9 mouse cellular contexts compared by ENCODE assay signal in genomic region chr2:168694379-168695026, GRCm38 (mm10). TPM values are rescaled to one million over a fixed set of nuclear protein-coding genes. Genes with fewer than 3 reads are reported as not detected.
DNase-seq lines count a peak whose midpoint lies in the region; ATAC-seq lines count a peak whose summit lies in the region.
"Had no signal": no experiment of that assay in that cellular context is flagged by ENCODE, and none has a peak within 500 bp of the region (broad histone marks: within the 10 kb centered on the region; RNA-seq: fewer than 3 reads in every experiment).

No protein-coding gene starts in this region.

- no peak for ATAC-seq in embryonic facial prominence, embryonic 15.5 days (ENCODE audit: insufficient number of reproducible peaks, low FRiP score, low TSS enrichment, low read depth)

- peak; percentile 24 for DNase-seq in left cerebral cortex, postnatal 4 days
- no peak for DNase-seq in left cerebral cortex, adult 9 months (ENCODE audit: low spot score in 2 of 2)
- peak; percentile 14 for DNase-seq in kidney, postnatal 14 days
- peak; percentile 93 for DNase-seq in retina, postnatal 1 day
- no peak for DNase-seq in layer of hippocampus, postnatal 14 days (ENCODE audit: low spot score in 2 of 2)
- no peak for DNase-seq in spleen, postnatal 14 days (ENCODE audit: low spot score in 2 of 2)
- DNase-seq in thymus, postnatal 14 days: no peak
- DNase-seq: cerebellum, postnatal 14 days had no signal

- 15% methylated on average over 27 of the region's 27 CpGs for WGBS in embryonic facial prominence, embryonic 15.5 days

- peaks cover 10% of the 10 kb centered on the region for H3K36me3 ChIP-seq in embryonic facial prominence, embryonic 15.5 days

- H3K27me3 ChIP-seq in embryonic facial prominence, embryonic 15.5 days: no peaks in the 10 kb centered on the region

- no peak overlapping the region for H3K27ac ChIP-seq in embryonic facial prominence, embryonic 15.5 days (replicated peaks)

- H3K9me3 ChIP-seq in embryonic facial prominence, embryonic 15.5 days (replicated peaks): no peaks in the 10 kb centered on the region

- peak overlapping the region; percentile 13; the same call in 1 of the 2 replicates for H3K4me2 ChIP-seq in embryonic facial prominence, embryonic 15.5 days (replicated peaks)

- intact Hi-C loops in left cerebral cortex, postnatal 4 days (cut with DNase I): no loop called here

- H3K4me3 ChIP-seq in embryonic facial prominence, embryonic 15.5 days (replicated peaks): no peak overlapping the region

- H3K4me1 ChIP-seq in embryonic facial prominence, embryonic 15.5 days: peaks cover 7% of the 10 kb centered on the region; the same call in 1 of the 2 replicates

- H3K9ac ChIP-seq in embryonic facial prominence, embryonic 15.5 days: no peak overlapping the region

RNA-seq across cellular contexts. Expression of gene Atp9a, which starts 47.7 kb away (rescaled TPM):
- total RNA-seq in left cerebral cortex, postnatal 4 days (2021): 100 to 1,000 TPM; 448 to 467 TPM
- polyA plus RNA-seq in embryonic facial prominence, embryonic 15.5 days (2015; fragmentation: Nextera tagmentation; extraction: Ambion mirVana): 28.6 and 34.8 TPM in 2 replicates
- 100 to 1,000 TPM; 411 to 417 TPM for total RNA-seq in layer of hippocampus, postnatal 14 days (2021)

Comparison
In these comparisons a context has a peak if more than half of its experiments do, and no peak if none do; other contexts are left out.
1. DNase-seq: peak in left cerebral cortex, postnatal 4 days (single experiment), kidney, postnatal 14 days (single experiment) and retina, postnatal 1 day (single experiment); none in left cerebral cortex, adult 9 months (0 of 2), layer of hippocampus, postnatal 14 days (0 of 2), spleen, postnatal 14 days (0 of 2) and thymus, postnatal 14 days (single experiment).